Mouse (Mus musculus) forebrain, embryonic 11.5 days (tissue): ENCODE data around the gene Gm9040. TPM values are rescaled to one million over a fixed set of nuclear protein-coding genes. Genes with fewer than 3 reads are reported as not detected.
"Not testable (repeated sequence)": the region's sequence is repeated elsewhere in the genome, so short reads cannot be mapped to it uniquely, and the experiment has no call there.

ENCODE experiments used
- ATAC-seq: fragments of 200-750 bp; cut with Nextera tagmentation; replicated peaks from 2 replicates; pipeline ENCODE4 v1.8.0; 2017; ENCODE audit warnings: moderate TSS enrichment; ENCODE audit not compliant: low FRiP score
- DNase-seq: peaks from one replicate; pipeline ENCODE4 v3.0.0-alpha.2; 2017; ENCODE audit warnings: low spot score
- H3K27ac ChIP-seq: fragments of 300-500 bp; sonication (generic); 2 replicates; pipeline ENCODE4 v1.5.1; 2014; ENCODE audit warnings: low read depth, low read length
- H3K27me3 ChIP-seq: fragments of 300-500 bp; sonication (generic); 2 replicates; pipeline ENCODE4 v1.6.1; 2014; ENCODE audit warnings: mild to moderate bottlenecking, low read length, mixed read lengths; ENCODE audit not compliant: control insufficient read depth, insufficient read depth
- H3K36me3 ChIP-seq: fragments of 300-500 bp; sonication (generic); 2 replicates; pipeline ENCODE4 v1.6.1; 2014; ENCODE audit warnings: mild to moderate bottlenecking, low read length, moderate library complexity, mixed read lengths; ENCODE audit not compliant: control insufficient read depth, insufficient read depth
- H3K4me1 ChIP-seq: fragments of 300-500 bp; sonication (generic); replicated peaks from 2 replicates; pipeline ENCODE4 v1.6.1; 2014; ENCODE audit warnings: low read length, mixed read lengths; ENCODE audit not compliant: control insufficient read depth, insufficient read depth
- H3K4me2 ChIP-seq: fragments of 300-500 bp; sonication (generic); 2 replicates; pipeline ENCODE4 v1.6.1; 2014; ENCODE audit warnings: low read depth, mild to moderate bottlenecking, low read length, moderate library complexity, mixed read lengths; ENCODE audit not compliant: severe bottlenecking
- H3K4me3 ChIP-seq: fragments of 300-500 bp; sonication (generic); 2 replicates; pipeline ENCODE4 v1.5.1; 2014; ENCODE audit warnings: low read depth, low read length
- H3K9ac ChIP-seq: fragments of 300-500 bp; sonication (generic); 2 replicates; pipeline ENCODE4 v1.6.1; 2014; ENCODE audit warnings: low read length
- H3K9me3 ChIP-seq: fragments of 300-500 bp; sonication (generic); 2 replicates; pipeline ENCODE4 v1.6.1; 2016; ENCODE audit warnings: low read length, mixed read lengths; ENCODE audit not compliant: control insufficient read depth
- WGBS: fragments of 180-500 bp; shearing (Covaris S2); extraction: QIAGEN DNeasy Blood & Tissue Kit; methylation state at CpG from one replicate; pipeline ENCODE4 v1.1.7; 2014; 5-methylcytosine and 5-hydroxymethylcytosine counted together
- polyA plus RNA-seq: library from polyadenylated mRNA; unstranded; fragments of >200 nt; fragmentation: Nextera tagmentation; extraction: Ambion mirVana; gene quantifications from 2 replicates; pipeline ENCODE4 v1.2.1, GENCODE M21; 2014

Gm9040 gene
- polyA plus RNA-seq, 1 experiment from 2014 or later = not detected

GRCm38 (mm10) chr10:118302133-118302532, 24.6 kb downstream of the Gm9040 start:
- H3K4me3 ChIP-seq, H3K27me3 ChIP-seq, H3K9me3 ChIP-seq, DNase-seq, H3K4me2 ChIP-seq, H3K36me3 ChIP-seq, H3K4me1 ChIP-seq, H3K9ac ChIP-seq, H3K27ac ChIP-seq: not testable (repeated sequence)
- 0 out of 2 replicates have a peak, but pooled peaks have one; percentile 42 for ATAC-seq
- 44% methylated on average over 2 of the region's 2 CpGs for WGBS

- ATAC-seq = no peak
- H3K36me3 ChIP-seq = no peaks in the 10 kb centered on the region
- H3K9me3 ChIP-seq = no peaks in the 10 kb centered on the region
- H3K4me1 ChIP-seq = no peaks in the 10 kb centered on the region
- H3K9ac ChIP-seq = no peak within 1 kb of the TSS
- H3K4me3 ChIP-seq = no peak within 1 kb of the TSS
- H3K4me2 ChIP-seq = no peak within 1 kb of the TSS
- no peaks in the 10 kb centered on the region for H3K27me3 ChIP-seq
- WGBS = 93% methylated on average over 6 of the region's 6 CpGs
- H3K27ac ChIP-seq = no peak within 1 kb of the TSS
- no peak for DNase-seq
Observed at GRCm38 (mm10) chr10:118294938-118295337, 31.8 kb downstream of the Gm9040 start, which contains the start of gene Iltifb. Gene Iltifb (minus strand): TSS chr10:118295038.

DNA sequence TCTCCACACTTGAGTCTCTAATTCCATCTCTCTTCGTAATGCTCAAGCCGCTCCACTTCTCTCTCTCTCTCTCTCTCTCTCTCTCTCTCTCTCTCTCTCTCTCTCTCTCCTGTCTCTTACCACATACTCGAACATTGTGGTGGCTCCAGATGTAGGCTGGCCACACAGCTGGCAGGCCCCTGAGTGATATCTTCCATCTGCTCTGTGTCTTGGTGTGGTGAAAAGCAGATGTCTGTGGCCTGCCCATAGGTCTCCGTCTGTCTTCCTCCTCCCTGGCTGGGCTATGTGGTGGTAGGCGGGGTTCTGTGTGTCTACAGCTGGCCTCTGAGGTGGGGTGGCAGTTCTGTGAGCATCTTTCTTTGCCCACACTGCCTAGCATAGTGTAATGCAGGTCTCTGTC, 43.8 kb downstream of the Gm9040 start:
- not testable (repeated sequence) for H3K4me2 ChIP-seq, H3K27ac ChIP-seq, H3K4me1 ChIP-seq, H3K9me3 ChIP-seq, H3K27me3 ChIP-seq, H3K36me3 ChIP-seq, H3K4me3 ChIP-seq, H3K9ac ChIP-seq, DNase-seq, ATAC-seq
- 88% methylated on average over 2 of the region's 5 CpGs for WGBS

DNA sequence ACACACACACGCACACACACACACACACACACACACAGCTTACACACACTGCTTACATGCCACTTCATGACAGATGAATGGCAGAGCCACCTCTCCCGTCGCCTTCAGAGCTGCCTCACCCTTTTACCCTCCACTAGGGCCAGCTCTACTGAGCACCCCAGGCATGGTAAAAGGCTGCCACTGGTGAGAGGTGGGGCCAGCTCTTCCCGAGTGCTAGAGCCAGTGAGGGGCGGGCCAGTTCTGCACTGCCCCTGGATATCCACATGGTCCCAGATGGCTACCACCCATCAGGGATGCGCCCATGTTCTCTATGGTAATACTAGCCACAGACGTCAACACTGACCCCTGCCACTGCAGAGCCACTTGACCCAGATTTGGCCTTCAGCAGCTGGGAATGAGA, 44.2 kb downstream of the Gm9040 start:
- not testable (repeated sequence) for H3K27ac ChIP-seq, H3K9ac ChIP-seq, DNase-seq, H3K4me1 ChIP-seq, H3K27me3 ChIP-seq, H3K4me3 ChIP-seq, H3K36me3 ChIP-seq, H3K4me2 ChIP-seq, H3K9me3 ChIP-seq
- 84% methylated on average over 7 of the region's 7 CpGs for WGBS
- ATAC-seq = peak; percentile 36; the same call in 1 of the 2 replicates

GRCm38 (mm10) chr10:118278069-118278468, 48.7 kb downstream of the Gm9040 start:
- not testable (repeated sequence) for DNase-seq
- no CpG with 5 or more reads among the region's 4 CpGs for WGBS

More at GRCm38 (mm10) chr10:118278069-118278468, 48.7 kb downstream of the Gm9040 start:
- ATAC-seq, H3K4me1 ChIP-seq, H3K4me3 ChIP-seq, H3K4me2 ChIP-seq, H3K27ac ChIP-seq, H3K9ac ChIP-seq, H3K9me3 ChIP-seq, H3K27me3 ChIP-seq, H3K36me3 ChIP-seq: not testable (repeated sequence)

Other genes with a start within 250 kb of the Gm9040 start
- 61.8 and 67.1 TPM in 2 replicates for gene Mdm1, start 185.2 kb downstream of the Gm9040 start, polyA plus RNA-seq
- 0.24 TPM in 1 of 2 replicates, not detected in the other for gene Il22, start 122.0 kb downstream of the Gm9040 start, polyA plus RNA-seq
- not detected in 2 replicates for gene Gm32717, start 86.2 kb downstream of the Gm9040 start, polyA plus RNA-seq
- gene Gm32802, start 68.3 kb downstream of the Gm9040 start, polyA plus RNA-seq = not detected in 2 replicates
- not detected in 2 replicates for gene Iltifb, start 31.9 kb downstream of the Gm9040 start, polyA plus RNA-seq
- not detected in 2 replicates for gene Gm9044, start 5.4 kb upstream of the Gm9040 start, polyA plus RNA-seq
- not detected in 2 replicates for gene Gm9045, start 10.9 kb upstream of the Gm9040 start, polyA plus RNA-seq
- not detected in 2 replicates for gene Gm9046, start 16.3 kb upstream of the Gm9040 start, polyA plus RNA-seq
- not detected in 2 replicates for gene Gm9048, start 21.7 kb upstream of the Gm9040 start, polyA plus RNA-seq
- gene Gm9049, start 27.1 kb upstream of the Gm9040 start, polyA plus RNA-seq = not detected in 2 replicates
- not detected in 2 replicates for gene Ifng, start 114.1 kb upstream of the Gm9040 start, polyA plus RNA-seq